Mouse (Mus musculus): Measurements from ENCODE around the gene Tmtc1.

- TF ChIP-seq CTCF (IDR thresholded peaks at IDR 0.05; ENCODE audit: borderline replicate concordance, insufficient read depth, low read length) = no peak
- no peak for TF ChIP-seq POLR2A (IDR thresholded peaks at IDR 0.05; ENCODE audit: low read depth, low read length)
These were observed 250.1 kb downstream of the Tmtc1 start for GRCm38 (mm10) chr6:148193972-148194701.

Data from embryonic fibroblast, embryonic 13.5 days (primary cell).